Mouse (Mus musculus) CH12.LX (cell line): Measurements from ENCODE around the gene Ngef. TPM values are rescaled to one million over a fixed set of nuclear protein-coding genes. Genes with fewer than 3 reads are reported as not detected.

ENCODE experiments used
- DNase-seq: peaks from one replicate; pipeline ENCODE4 v3.0.0-alpha.2; 2013; ENCODE audit errors: extremely low read depth
- H3K27ac ChIP-seq: 2 replicates; pipeline ENCODE4 v1.5.1; 2012; ENCODE audit warnings: low read depth, mild to moderate bottlenecking, control low read depth, moderate library complexity; ENCODE audit not compliant: insufficient read depth
- H3K27me3 ChIP-seq: replicated peaks from 2 replicates; pipeline ENCODE3; 2012; ENCODE audit warnings: inconsistent platforms
- H3K36me3 ChIP-seq, 2 experiments: replicated peaks in 1 of 2; 2 replicates each; pipeline versions ENCODE3 to v1.6.1; 2012; ENCODE audit warnings: inconsistent platforms in 1 of 2, low read length in 1 of 2, mild to moderate bottlenecking in 1 of 2, mixed read lengths in 1 of 2, moderate library complexity in 1 of 2; ENCODE audit not compliant: control insufficient read depth in 1 of 2, insufficient read depth in 1 of 2
- H3K4me1 ChIP-seq, 2 experiments: 2 replicates each; pipeline ENCODE4 v1.6.1; 2012; ENCODE audit warnings: inconsistent platforms in 1 of 2, moderate library complexity in 1 of 2; ENCODE audit not compliant: insufficient read depth in 2 of 2, control insufficient read depth in 1 of 2
- H3K4me2 ChIP-seq: 2 replicates; pipeline ENCODE4 v1.6.1; 2012; ENCODE audit warnings: low read depth, mild to moderate bottlenecking, control low read depth; ENCODE audit not compliant: poor library complexity, insufficient read depth, severe bottlenecking
- H3K4me3 ChIP-seq, 3 experiments: fragments of 150-350 bp in 1 of 3; sonication (generic) in 1 of 3; replicated peaks in 1 of 3; 2 replicates each; pipeline versions ENCODE3 to v1.5.1; 2011 to 2012; ENCODE audit warnings: low read depth in 2 of 3, low read length in 2 of 3, mild to moderate bottlenecking in 2 of 3, moderate library complexity in 2 of 3, control low read depth in 1 of 3, improper control_type of control experiment in 1 of 3, inconsistent platforms in 1 of 3, mixed read lengths in 1 of 3; ENCODE audit not compliant: poor library complexity in 1 of 3
- H3K79me2 ChIP-seq: replicated peaks from 2 replicates; pipeline ENCODE4 v1.6.1; 2012; ENCODE audit warnings: mild to moderate bottlenecking, moderate library complexity; ENCODE audit not compliant: control insufficient read depth, poor library complexity, insufficient read depth, severe bottlenecking; ENCODE audit errors: extremely low read depth
- H3K9ac ChIP-seq: 2 replicates; pipeline ENCODE4 v1.6.1; 2012; ENCODE audit warnings: low read depth, mild to moderate bottlenecking, control low read depth, moderate library complexity; ENCODE audit not compliant: insufficient read depth
- H3K9me3 ChIP-seq: replicated peaks from 2 replicates; pipeline ENCODE3; 2012; ENCODE audit warnings: low read length, inconsistent platforms, mixed read lengths
- BHLHE40 ChIP-seq: IDR thresholded peaks from 2 replicates; pipeline ENCODE4 v1.6.1; 2011; ENCODE audit warnings: mild to moderate bottlenecking, low read depth, low read length, improper control_type of control experiment
- CHD2 ChIP-seq: IDR thresholded peaks from 2 replicates; pipeline ENCODE4 v1.6.1; 2011; ENCODE audit warnings: low read length, improper control_type of control experiment
- CTCF ChIP-seq, 2 experiments: IDR thresholded peaks in 1 of 2; conservative IDR thresholded peaks in 1 of 2; 2 replicates each; pipeline ENCODE4 v1.5.1; 2011 to 2012; ENCODE audit warnings: low read depth in 2 of 2, low read length in 2 of 2, improper control_type of control experiment in 1 of 2, inconsistent platforms in 1 of 2, mild to moderate bottlenecking in 1 of 2, moderate library complexity in 1 of 2
- E2F4 ChIP-seq: IDR thresholded peaks from 2 replicates; pipeline ENCODE4 v1.6.1; 2011; ENCODE audit warnings: low read depth, low read length, improper control_type of control experiment; ENCODE audit not compliant: insufficient replicate concordance
- ELF1 ChIP-seq: IDR thresholded peaks from 2 replicates; pipeline ENCODE4 v1.6.1; 2014; ENCODE audit warnings: low read depth, mild to moderate bottlenecking, inconsistent platforms, low read length, improper control_type of control experiment
- EP300 ChIP-seq: IDR thresholded peaks from 2 replicates; pipeline ENCODE4 v1.6.1; 2011; ENCODE audit warnings: low read length, improper control_type of control experiment
- ETS1 ChIP-seq: conservative IDR thresholded peaks from 2 replicates; pipeline ENCODE4 v1.6.1; 2012; ENCODE audit warnings: low read depth, mild to moderate bottlenecking, inconsistent platforms, low read length, improper control_type of control experiment, moderate library complexity
- GABPA ChIP-seq: IDR thresholded peaks from 2 replicates; pipeline ENCODE4 v1.6.1; 2012; ENCODE audit warnings: low read depth, low read length, improper control_type of control experiment, inconsistent platforms; ENCODE audit not compliant: insufficient replicate concordance
- HCFC1 ChIP-seq: IDR thresholded peaks from 2 replicates; pipeline ENCODE4 v1.6.1; 2012; ENCODE audit warnings: low read depth, mild to moderate bottlenecking, inconsistent platforms, low read length, improper control_type of control experiment
- IRF4 ChIP-seq: IDR thresholded peaks from 2 replicates; pipeline ENCODE4 v1.6.1; 2014; ENCODE audit warnings: low read depth, mild to moderate bottlenecking, inconsistent platforms, low read length, improper control_type of control experiment
- JUND ChIP-seq: conservative IDR thresholded peaks from 2 replicates; pipeline ENCODE4 v1.6.1; 2011; ENCODE audit warnings: low read depth, low read length, improper control_type of control experiment
- MAFK ChIP-seq: IDR thresholded peaks from 2 replicates; pipeline ENCODE4 v1.6.1; 2011; ENCODE audit warnings: low read length, improper control_type of control experiment; ENCODE audit not compliant: insufficient replicate concordance
- MAX ChIP-seq: IDR thresholded peaks from 2 replicates; pipeline ENCODE4 v1.6.1; 2011; ENCODE audit warnings: low read length, improper control_type of control experiment
- MAZ ChIP-seq: IDR thresholded peaks from 2 replicates; pipeline ENCODE4 v1.6.1; 2012; ENCODE audit warnings: low read depth, mild to moderate bottlenecking, inconsistent platforms, low read length, improper control_type of control experiment, moderate library complexity
- MEF2A ChIP-seq: IDR thresholded peaks from 2 replicates; pipeline ENCODE4 v1.6.1; 2014; ENCODE audit warnings: low read depth, mild to moderate bottlenecking, inconsistent platforms, low read length, improper control_type of control experiment, borderline replicate concordance
- MXI1 ChIP-seq: IDR thresholded peaks from 2 replicates; pipeline ENCODE4 v1.6.1; 2011; ENCODE audit warnings: mild to moderate bottlenecking, low read depth, low read length, improper control_type of control experiment
- MYC ChIP-seq: IDR thresholded peaks from 2 replicates; pipeline ENCODE4 v1.6.1; 2011; ENCODE audit warnings: low read depth, mild to moderate bottlenecking, improper control_type of control experiment, low read length
- NELFE ChIP-seq: IDR thresholded peaks from 2 replicates; pipeline ENCODE4 v1.6.1; 2011; ENCODE audit warnings: low read depth, low read length, improper control_type of control experiment
- NRF1 ChIP-seq: IDR thresholded peaks from 2 replicates; pipeline ENCODE4 v1.6.1; 2014; ENCODE audit warnings: low read depth, mild to moderate bottlenecking, inconsistent platforms, low read length, improper control_type of control experiment, moderate library complexity
- PAX5 ChIP-seq: IDR thresholded peaks from 2 replicates; pipeline ENCODE4 v1.6.1; 2012; ENCODE audit warnings: low read length, inconsistent platforms, mixed read lengths
- POLR2A ChIP-seq: IDR thresholded peaks from 2 replicates; pipeline ENCODE4 v1.6.1; 2011; ENCODE audit warnings: low read depth, mild to moderate bottlenecking, improper control_type of control experiment, low read length
- POLR2AphosphoS2 ChIP-seq: IDR thresholded peaks from 2 replicates; pipeline ENCODE4 v1.6.1; 2011; ENCODE audit warnings: low read depth, low read length, improper control_type of control experiment
- RAD21 ChIP-seq: IDR thresholded peaks from 2 replicates; pipeline ENCODE4 v1.6.1; 2011; ENCODE audit warnings: low read depth, mild to moderate bottlenecking, low read length, improper control_type of control experiment, moderate library complexity
- RCOR1 ChIP-seq: conservative IDR thresholded peaks from 2 replicates; pipeline ENCODE4 v1.6.1; 2012; ENCODE audit warnings: low read depth, mild to moderate bottlenecking, inconsistent platforms, low read length, improper control_type of control experiment
- SIN3A ChIP-seq: IDR thresholded peaks from 2 replicates; pipeline ENCODE4 v1.6.1; 2012; ENCODE audit warnings: low read length, improper control_type of control experiment, inconsistent platforms
- SMC3 ChIP-seq: IDR thresholded peaks from 2 replicates; pipeline ENCODE4 v1.6.1; 2011; ENCODE audit warnings: low read depth, low read length, improper control_type of control experiment
- TCF12 ChIP-seq: IDR thresholded peaks from 2 replicates; pipeline ENCODE4 v1.6.1; 2014; ENCODE audit warnings: low read depth, mild to moderate bottlenecking, inconsistent platforms, low read length, improper control_type of control experiment
- USF2 ChIP-seq: conservative IDR thresholded peaks from 2 replicates; pipeline ENCODE4 v1.6.1; 2011; ENCODE audit warnings: low read depth, low read length, improper control_type of control experiment
- ZC3H11A ChIP-seq: IDR thresholded peaks from 2 replicates; pipeline ENCODE4 v1.6.1; 2012; ENCODE audit warnings: low read depth, mild to moderate bottlenecking, inconsistent platforms, low read length, improper control_type of control experiment
- ZKSCAN1 ChIP-seq: IDR thresholded peaks from 2 replicates; pipeline ENCODE4 v1.6.1; 2012; ENCODE audit warnings: low read depth, inconsistent platforms, low read length, improper control_type of control experiment, borderline replicate concordance
- ZMIZ1 ChIP-seq: IDR thresholded peaks from 2 replicates; pipeline ENCODE4 v1.6.1; 2012; ENCODE audit warnings: low read depth, mild to moderate bottlenecking, inconsistent platforms, low read length, improper control_type of control experiment
- ZNF384 ChIP-seq: IDR thresholded peaks from 2 replicates; pipeline ENCODE4 v1.6.1; 2012; ENCODE audit warnings: low read depth, low read length, improper control_type of control experiment, inconsistent platforms
- dilution Hi-C: fragments of 300-500 bp; cut with MboI; formaldehyde crosslinking; loops from 2 replicates; pipeline ENCODE4 v1.14.3; 2020; ENCODE audit warnings: low sequenced_read_pairs; ENCODE audit not compliant: extremely low pct_unique_long_range_greater_than_20kb, extremely low pct_ligation_motif_present
- in situ Hi-C: fragments of 300-500 bp; cut with MboI; formaldehyde crosslinking; loops from 3 replicates; pipeline ENCODE4 v1.14.3; 2019; ENCODE audit warnings: low sequenced_read_pairs, low pct_ligation_motif_present, low pct_unique_long_range_greater_than_20kb, mixed read lengths
- polyA plus RNA-seq: library from polyadenylated mRNA; unstranded; fragments of >175 nt; gene quantifications from 2 replicates; pipeline ENCODE4 v1.2.1, GENCODE M21; 2012; ENCODE audit warnings: low read depth; ENCODE audit not compliant: insufficient read length
- total RNA-seq, 2 experiments: library from RNA; depleted of rRNA; stranded (reverse); fragments of 300-350 nt in 1 of 2; fragments of >200 nt in 1 of 2; gene quantifications; 2 replicates each; pipeline ENCODE4 v1.2.3; 2012 to 2014

The Ngef gene
- total and polyA plus RNA-seq, 3 experiments = not detected

- peak; percentile 92 for TF ChIP-seq ETS1
- peak; percentile 5; the same call in 1 of the 2 replicates for TF ChIP-seq JUND
- TF ChIP-seq IRF4 = peak; percentile 79
- TF ChIP-seq PAX5 = no peak
- TF ChIP-seq RAD21 = no peak; the same call in 1 of the 2 replicates
- TF ChIP-seq EP300 = peak; percentile 88
- no peak for TF ChIP-seq NRF1
- TF ChIP-seq MXI1 = no peak; the same call in 1 of the 2 replicates
- peak; percentile 37; the same call in 1 of the 2 replicates for TF ChIP-seq ZMIZ1
- TF ChIP-seq MAZ = peak; percentile 70
- no peak for TF ChIP-seq CTCF (conservative IDR thresholded peaks at IDR 0.05 in 1 of 2, IDR thresholded peaks at IDR 0.05 in 1 of 2; ENCODE audit: low read depth in 2 of 2, low read length in 2 of 2)
- peak; percentile 21 for TF ChIP-seq SMC3
- no peak for TF ChIP-seq ZC3H11A
- TF ChIP-seq NELFE = no peak
- TF ChIP-seq, all 38 proteins: peak for 17
Observed at GRCm38 (mm10) chr1:87621858-87622279, 48.2 kb upstream of the Ngef start (continued).

GRCm38 (mm10) chr1:87621146-87621857 is 47.6 kb upstream of the Ngef start:
- peak overlapping the region; percentile 87 to 98 (median 94) for H3K4me3 ChIP-seq
- dilution Hi-C loops (no loop called here), in situ Hi-C loops (no loop called here)
- peaks cover 5% of the 10 kb centered on the region for H3K9me3 ChIP-seq
- H3K27me3 ChIP-seq = no peaks in the 10 kb centered on the region
- peak; percentile 74 for DNase-seq
- peaks cover 52% of the 10 kb centered on the region for H3K79me2 ChIP-seq
- H3K4me1 ChIP-seq = peaks cover 19 to 45% of the 10 kb centered on the region in 2 experiments
- H3K27ac ChIP-seq = peak overlapping the region; percentile 98
- H3K4me2 ChIP-seq = peak overlapping the region; percentile 84
- peaks cover 4 to 28% of the 10 kb centered on the region in 2 experiments for H3K36me3 ChIP-seq
- peak overlapping the region; percentile 59 for H3K9ac ChIP-seq
- TF ChIP-seq MAX (no peak), ZKSCAN1 (no peak), JUND (peak; percentile 31; the same call in 1 of the 2 replicates), GABPA (no peak), CHD2 (no peak; the same call in 1 of the 2 replicates), MEF2A (no peak), RCOR1 (no peak), POLR2AphosphoS2 (no peak; the same call in 1 of the 2 replicates), MAFK (no peak), MXI1 (0 out of 2 replicates have a peak, but pooled peaks have one; percentile 46), MAZ (peak; percentile 46; the same call in 1 of the 2 replicates), POLR2A (no peak), HCFC1 (no peak), CTCF (conservative IDR thresholded peaks at IDR 0.05 in 1 of 2, IDR thresholded peaks at IDR 0.05 in 1 of 2; ENCODE audit: low read depth in 2 of 2, low read length in 2 of 2) (no peak), NRF1 (no peak), EP300 (no peak), NELFE (0 out of 2 replicates have a peak, but pooled peaks have one; percentile 22), RAD21 (no peak; the same call in 1 of the 2 replicates), SIN3A (0 out of 2 replicates have a peak, but pooled peaks have one; percentile 30), ETS1 (no peak), ELF1 (0 out of 2 replicates have a peak, but pooled peaks have one; percentile 4), BHLHE40 (no peak), TCF12 (no peak), SMC3 (no peak; the same call in 1 of the 2 replicates), ZNF384 (no peak), E2F4 (no peak), ZC3H11A (no peak), ZMIZ1 (no peak), IRF4 (peak; percentile 60; the same call in 1 of the 2 replicates), MYC (no peak), USF2 (no peak)
